In genomic region chr10:58651270-58652042, GRCm38 (mm10) we compare ENCODE assay signal across 9 mouse cellular contexts. TPM values are rescaled to one million over a fixed set of nuclear protein-coding genes. Genes with fewer than 3 reads are reported as not detected.
A peak's percentile ranks its signal among the peaks of the same experiment; 100 is the strongest.
DNase-seq lines count a peak whose midpoint lies in the region; ATAC-seq and TF ChIP-seq lines count a peak whose summit lies in the region.
"Had no signal": no experiment of that assay in that cellular context is flagged by ENCODE, and none has a peak within 500 bp of the region (broad histone marks: within the 10 kb centered on the region; RNA-seq: fewer than 3 reads in every experiment).

No protein-coding gene starts in this region.

- TF ChIP-seq CTCF in layer of hippocampus, adult 2 months (conservative IDR thresholded peaks at IDR 0.05), result peak; percentile 10; the same call in 1 of the 2 replicates

- H3K36me3 ChIP-seq in hindbrain, embryonic 14.5 days (replicated peaks; ENCODE audit: control insufficient read depth, insufficient read depth), result no peaks in the 10 kb centered on the region

- H3K4me2 ChIP-seq in hindbrain, embryonic 14.5 days (replicated peaks), result peak overlapping the region; percentile 34

- H3K27me3 ChIP-seq in hindbrain, embryonic 14.5 days (ENCODE audit: control insufficient read depth, insufficient read depth, low read length), result no peaks in the 10 kb centered on the region

- H3K9me3 ChIP-seq in hindbrain, embryonic 14.5 days (ENCODE audit: control insufficient read depth, low read length), result no peaks in the 10 kb centered on the region

- no peak for ATAC-seq in hindbrain, embryonic 14.5 days (ENCODE audit: low FRiP score)

- H3K9ac ChIP-seq in hindbrain, embryonic 14.5 days, result no peak overlapping the region

- DNase-seq in layer of hippocampus, adult 2 months (ENCODE audit: low spot score in 2 of 2), result no peak
- DNase-seq in layer of hippocampus, adult 11-12 months (ENCODE audit: low spot score), result no peak
- peak; percentile 47 for DNase-seq in embryo, embryonic 9.5 days (ENCODE audit: extremely low spot score)
- no peak for DNase-seq in hindbrain, embryonic 14.5 days (ENCODE audit: low spot score)
- peak; percentile 9 for DNase-seq in naive thymus-derived CD4-positive, alpha-beta T cell, adult 2 months (ENCODE audit: low read depth)
- no peak for DNase-seq in right cerebral cortex, postnatal 36 days (ENCODE audit: low spot score in 2 of 2)
- DNase-seq in cerebellum, adult 9-11 months, result no peak
- DNase-seq in ovary, postnatal 14 days (ENCODE audit: low spot score), result no peak

- 5% methylated on average over 22 of the region's 22 CpGs for WGBS in hindbrain, embryonic 14.5 days

- H3K4me3 ChIP-seq in layer of hippocampus, adult 2 months, result no peak overlapping the region
- no peak overlapping the region for H3K4me3 ChIP-seq in hindbrain, embryonic 14.5 days (replicated peaks; ENCODE audit: low read length)

- H3K27ac ChIP-seq in layer of hippocampus, adult 2 months, result no peak overlapping the region
- H3K27ac ChIP-seq in hindbrain, embryonic 14.5 days, result no peak overlapping the region

- H3K4me1 ChIP-seq in hindbrain, embryonic 14.5 days (replicated peaks; ENCODE audit: control insufficient read depth, insufficient read depth, low read length), result peaks cover 12% of the 10 kb centered on the region; the same call in 1 of the 2 replicates

RNA-seq across cellular contexts. Expression of gene Edar, which starts 24.0 kb away (rescaled TPM):
- under 1 TPM; 0.13 to 0.15 TPM for total RNA-seq in layer of hippocampus, adult 2 months (2021)
- 0.24 and 0.25 TPM in 2 replicates for polyA plus RNA-seq in hindbrain, embryonic 14.5 days (2014; fragmentation: Nextera tagmentation; extraction: Ambion mirVana)
- total RNA-seq: MEL had no signal

Comparison
In these comparisons a context has a peak if more than half of its experiments do, and no peak if none do; other contexts are left out.
1. DNase-seq: peak in embryo, embryonic 9.5 days (single experiment) and naive thymus-derived CD4-positive, alpha-beta T cell, adult 2 months (single experiment); none in layer of hippocampus, adult 2 months (0 of 2), layer of hippocampus, adult 11-12 months (single experiment), hindbrain, embryonic 14.5 days (single experiment), right cerebral cortex, postnatal 36 days (0 of 2), cerebellum, adult 9-11 months (single experiment) and ovary, postnatal 14 days (single experiment).